Mouse (Mus musculus) stomach, embryonic 16.5 days (tissue): ENCODE measurements at regions not wholly inside any gene's neighbourhood (a gene's known extent, or its start where the extent isn't known, plus 50 kb on each side); places are given as distances from the start of the nearest gene placed in this dataset.

Source experiments
- ATAC-seq: fragments of 200-750 bp; cut with Nextera tagmentation; 2 replicates; pipeline ENCODE4 v1.8.0; 2017; ENCODE audit warnings: moderate number of reproducible peaks, moderate TSS enrichment; ENCODE audit not compliant: insufficient read depth, low FRiP score
- H3K27ac ChIP-seq: fragments of 300-500 bp; sonication (generic); 2 replicates; pipeline ENCODE4 v1.5.1; 2014; ENCODE audit warnings: low read length
- H3K27me3 ChIP-seq: fragments of 300-500 bp; sonication (generic); 2 replicates; pipeline ENCODE4 v1.6.1; 2014; ENCODE audit warnings: low read length, control low read depth, mixed read lengths; ENCODE audit not compliant: control insufficient read depth, insufficient read depth
- H3K36me3 ChIP-seq: fragments of 300-500 bp; sonication (generic); 2 replicates; pipeline ENCODE4 v1.6.1; 2014; ENCODE audit warnings: low read length; ENCODE audit not compliant: control insufficient read depth, insufficient read depth
- H3K4me1 ChIP-seq: fragments of 300-500 bp; sonication (generic); 2 replicates; pipeline ENCODE4 v1.6.1; 2014; ENCODE audit warnings: low read length, control low read depth, mixed read lengths; ENCODE audit not compliant: control insufficient read depth, insufficient read depth
- H3K4me2 ChIP-seq: fragments of 300-500 bp; sonication (generic); 2 replicates; pipeline ENCODE4 v1.6.1; 2014; ENCODE audit warnings: low read depth, low read length, mixed read lengths
- H3K4me3 ChIP-seq: fragments of 300-500 bp; sonication (generic); replicated peaks from 2 replicates; pipeline ENCODE4 v1.5.1; 2014; ENCODE audit warnings: mild to moderate bottlenecking, low read length
- H3K9ac ChIP-seq: fragments of 300-500 bp; sonication (generic); 2 replicates; pipeline ENCODE4 v1.6.1; 2014; ENCODE audit warnings: low read length
- H3K9me3 ChIP-seq: fragments of 300-500 bp; sonication (generic); replicated peaks from 2 replicates; pipeline ENCODE4 v1.6.1; 2016; ENCODE audit warnings: low read length, control low read depth; ENCODE audit not compliant: control insufficient read depth
- WGBS: fragments of 180-500 bp; shearing (Covaris S2); extraction: QIAGEN DNeasy Blood & Tissue Kit; methylation state at CpG from one replicate; pipeline ENCODE4 v1.1.7; 2014; 5-methylcytosine and 5-hydroxymethylcytosine counted together

DNA sequence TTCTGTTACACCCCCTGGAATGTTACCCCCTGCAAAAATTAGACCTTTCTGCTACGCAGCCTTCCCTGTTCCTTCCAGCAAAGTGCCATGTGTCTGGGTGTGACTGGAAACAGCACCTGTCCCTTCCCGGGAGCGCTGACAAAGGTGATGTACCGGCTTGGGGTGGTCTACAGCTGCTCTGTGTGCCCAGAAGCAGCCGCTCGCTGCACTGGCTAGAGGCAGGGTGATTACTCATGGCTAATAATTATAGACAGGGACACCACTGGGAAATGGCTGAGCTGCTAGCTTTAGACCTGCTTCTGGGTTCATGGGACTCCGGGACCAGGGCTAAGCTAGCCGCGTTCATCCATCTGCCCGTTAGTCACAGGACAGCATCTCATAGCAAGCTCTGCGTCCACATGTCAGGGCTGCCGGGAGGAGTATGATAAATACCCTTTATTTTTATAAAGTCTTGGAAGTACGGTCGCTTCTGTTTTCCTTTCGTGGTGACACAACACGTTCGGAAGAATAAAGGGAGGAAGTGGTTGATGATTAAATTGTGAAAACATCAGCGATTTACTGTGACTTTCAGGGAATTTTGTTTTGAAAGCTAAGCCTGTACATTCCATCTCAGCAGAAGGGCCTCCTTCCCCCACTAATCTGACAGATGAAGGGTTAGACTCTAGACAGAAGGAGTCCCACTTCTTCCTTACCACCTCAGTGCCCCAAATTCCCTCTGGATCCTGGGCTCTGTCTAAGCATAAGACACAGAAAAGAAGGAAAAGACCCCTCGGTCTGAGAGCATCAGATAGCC lies 170.8 kb downstream of the Maf start:
- Histone ChIP-seq H3K4me1 (no peaks in the 10 kb centered on the region), H3K27ac (no peak overlapping the region), H3K9me3 (no peaks in the 10 kb centered on the region), H3K4me3 (no peak overlapping the region), H3K36me3 (no peaks in the 10 kb centered on the region), H3K27me3 (no peaks in the 10 kb centered on the region), H3K9ac (no peak overlapping the region), H3K4me2 (no peak overlapping the region)
- no peak for ATAC-seq
- WGBS = 49% methylated on average over 19 of the region's 19 CpGs

DNA sequence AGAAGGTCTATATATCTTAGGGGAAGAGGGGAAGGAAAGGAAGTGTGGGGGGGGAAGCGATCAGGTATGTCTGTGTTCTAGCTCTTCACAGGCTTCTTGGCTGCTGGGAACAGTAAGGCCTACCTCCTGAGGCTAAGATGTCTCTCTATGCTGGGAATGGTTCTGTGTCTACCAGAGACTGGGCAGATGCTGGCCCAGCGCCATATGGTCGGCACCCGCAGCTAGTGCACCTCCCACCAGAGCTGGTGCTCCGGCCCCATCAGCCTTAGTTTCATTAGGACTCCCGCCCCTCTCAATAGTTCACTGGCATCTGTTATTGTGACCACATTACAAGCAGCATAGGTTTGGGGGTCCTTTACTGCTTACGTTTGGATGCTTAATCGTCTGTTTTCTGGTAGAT lies 171.6 kb downstream of the Maf start:
- H3K4me2 ChIP-seq = no peak overlapping the region
- no peak overlapping the region for H3K4me3 ChIP-seq
- no peaks in the 10 kb centered on the region for H3K9me3 ChIP-seq
- no peaks in the 10 kb centered on the region for H3K36me3 ChIP-seq
- H3K4me1 ChIP-seq = no peaks in the 10 kb centered on the region
- no peaks in the 10 kb centered on the region for H3K27me3 ChIP-seq
- no peak for ATAC-seq
- no peak overlapping the region for H3K9ac ChIP-seq
- WGBS = 91% methylated on average over 8 of the region's 8 CpGs
- H3K27ac ChIP-seq = no peak overlapping the region

DNA sequence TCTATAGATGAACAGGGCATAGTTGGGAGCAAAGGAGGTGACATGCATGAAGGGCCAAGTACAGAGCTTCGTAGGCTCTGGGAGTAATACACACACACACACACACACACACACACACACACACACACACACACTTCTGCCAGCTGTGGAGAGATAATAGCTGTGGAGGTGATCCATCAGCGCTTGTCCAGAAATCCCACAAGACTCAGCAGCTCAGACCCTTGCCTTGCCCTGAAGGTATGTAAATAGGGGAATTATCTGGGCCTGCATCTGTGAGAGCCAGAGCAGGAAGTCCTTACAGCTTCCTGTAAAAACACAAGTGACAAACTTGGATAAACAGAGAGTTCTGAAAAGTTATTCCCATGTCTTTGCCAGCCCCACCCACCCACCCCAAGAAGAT lies 173.6 kb downstream of the Maf start:
- Histone ChIP-seq H3K9ac (no peak overlapping the region), H3K27ac (no peak overlapping the region), H3K36me3 (no peaks in the 10 kb centered on the region), H3K4me2 (no peak overlapping the region), H3K4me3 (no peak overlapping the region), H3K4me1 (0 out of 2 replicates have a peak, but pooled peaks cover 2% of the 10 kb centered on the region), H3K27me3 (no peaks in the 10 kb centered on the region), H3K9me3 (no peaks in the 10 kb centered on the region)
- ATAC-seq = no peak
- 36% methylated on average over 2 of the region's 2 CpGs for WGBS

DNA sequence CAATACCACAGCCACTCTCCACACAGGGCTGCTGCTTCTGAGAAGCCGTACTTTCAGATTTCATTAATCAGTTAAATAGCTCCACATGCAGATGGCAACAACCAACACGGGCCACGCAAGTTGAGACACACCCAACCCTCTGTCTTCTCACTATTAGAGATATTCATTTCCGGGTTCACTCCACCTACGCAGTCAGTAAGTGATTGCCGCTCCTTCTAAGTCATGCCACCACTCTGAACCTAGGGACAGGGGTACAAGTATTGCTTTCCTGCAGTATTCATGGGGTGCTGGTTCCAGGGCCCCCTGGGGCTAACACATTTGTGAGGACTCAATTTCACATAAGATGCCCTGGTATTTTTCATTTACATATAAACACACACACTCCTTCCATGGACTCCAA lies 176.3 kb downstream of the Maf start:
- Histone ChIP-seq H3K36me3 (no peaks in the 10 kb centered on the region), H3K27me3 (no peaks in the 10 kb centered on the region), H3K4me3 (no peak overlapping the region), H3K9me3 (no peaks in the 10 kb centered on the region), H3K9ac (no peak overlapping the region), H3K27ac (no peak overlapping the region), H3K4me1 (0 out of 2 replicates have a peak, but pooled peaks cover 2% of the 10 kb centered on the region), H3K4me2 (no peak overlapping the region)
- WGBS = 85% methylated on average over 6 of the region's 6 CpGs
- peak; percentile 44; the same call in 1 of the 2 replicates for ATAC-seq

DNA sequence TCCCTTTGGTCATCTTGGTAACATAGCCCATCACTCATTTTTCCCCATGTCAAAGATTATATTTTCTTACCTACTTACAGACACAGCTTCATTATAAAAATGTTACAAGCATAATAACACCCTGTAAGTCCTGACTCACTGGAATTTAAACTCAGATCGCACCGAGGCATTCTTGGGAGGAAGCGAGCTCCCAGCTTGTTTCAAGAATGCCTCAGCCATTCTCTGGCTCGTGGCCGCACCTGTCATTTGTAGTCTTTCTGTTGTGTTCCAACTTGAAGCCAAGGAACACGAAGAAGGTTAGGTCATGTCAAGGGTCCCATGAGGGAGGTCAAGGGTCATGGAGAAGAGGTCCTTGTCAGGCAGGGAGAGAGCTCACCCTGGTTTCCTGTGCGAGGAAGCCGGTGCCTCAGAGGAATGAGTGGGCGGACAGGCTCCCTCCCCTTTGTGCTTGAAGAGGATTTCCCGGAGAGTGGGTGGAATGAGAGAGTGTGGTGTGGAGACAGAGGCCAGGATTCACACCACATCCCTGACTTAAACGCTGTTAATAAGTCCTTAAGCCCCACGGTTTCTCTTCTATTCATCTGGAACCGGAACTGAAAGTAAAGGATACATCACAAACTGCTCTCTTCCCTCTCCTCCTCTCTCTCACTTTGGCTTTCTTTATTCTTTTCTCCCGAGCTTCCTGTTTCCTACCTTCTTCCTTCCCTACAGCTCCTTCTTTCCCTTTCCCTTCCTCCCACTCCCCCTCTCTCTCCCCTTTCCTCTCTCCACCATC lies 177.8 kb downstream of the Maf start:
- Histone ChIP-seq H3K36me3 (no peaks in the 10 kb centered on the region), H3K9ac (no peak overlapping the region), H3K27me3 (no peaks in the 10 kb centered on the region), H3K4me1 (0 out of 2 replicates have a peak, but pooled peaks cover 2% of the 10 kb centered on the region), H3K4me3 (no peak overlapping the region), H3K27ac (no peak overlapping the region), H3K9me3 (no peaks in the 10 kb centered on the region), H3K4me2 (no peak overlapping the region)
- 36% methylated on average over 14 of the region's 14 CpGs for WGBS
- ATAC-seq = no peak

DNA sequence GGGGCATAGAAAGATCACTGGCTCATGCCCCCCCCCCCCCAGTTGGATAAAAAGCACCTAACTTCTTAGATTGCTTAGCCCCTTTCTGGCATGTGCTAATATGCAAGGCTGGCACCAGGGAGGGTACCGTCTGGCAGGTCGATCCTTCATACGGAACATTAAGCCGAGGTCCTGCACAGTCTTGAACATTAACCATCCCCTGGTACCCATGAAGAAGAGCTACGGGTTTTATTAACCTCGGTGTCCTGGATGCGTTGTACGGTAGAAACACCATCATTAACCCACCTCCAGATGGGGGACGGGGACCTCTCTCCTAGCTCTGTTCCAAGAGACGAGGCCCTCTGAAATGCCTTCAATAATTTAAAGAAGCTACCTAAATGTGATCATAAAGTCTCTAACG lies 178.7 kb downstream of the Maf start:
- Histone ChIP-seq H3K4me3 (no peak overlapping the region), H3K4me2 (no peak overlapping the region), H3K36me3 (no peaks in the 10 kb centered on the region), H3K27me3 (no peaks in the 10 kb centered on the region), H3K4me1 (0 out of 2 replicates have a peak, but pooled peaks cover 2% of the 10 kb centered on the region), H3K9me3 (no peaks in the 10 kb centered on the region), H3K9ac (no peak overlapping the region), H3K27ac (no peak overlapping the region)
- WGBS = 91% methylated on average over 11 of the region's 11 CpGs
- ATAC-seq = no peak

DNA sequence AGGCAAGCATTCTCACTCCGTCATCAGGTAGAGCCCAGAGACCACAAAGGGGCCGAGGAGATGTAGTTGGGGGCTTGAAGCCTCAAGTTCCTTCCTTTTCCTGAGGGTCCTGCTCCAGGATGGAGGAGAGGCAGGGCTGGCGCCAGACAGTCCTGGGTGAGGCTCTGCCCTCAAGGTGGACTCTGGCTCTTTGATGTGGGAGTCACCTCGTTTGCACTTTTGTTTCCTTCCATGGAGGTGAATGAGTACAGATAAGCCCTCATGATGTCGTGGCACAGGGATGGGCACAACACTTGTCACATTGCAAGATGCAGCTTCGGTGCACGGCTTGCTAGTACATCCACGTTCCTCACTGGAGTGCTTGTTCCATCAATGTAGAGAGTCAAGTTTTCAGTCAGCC lies 182.4 kb downstream of the Maf start:
- no peaks in the 10 kb centered on the region for H3K27me3 ChIP-seq
- ATAC-seq = peak; percentile 34; the same call in 1 of the 2 replicates
- 76% methylated on average over 8 of the region's 8 CpGs for WGBS
- H3K27ac ChIP-seq = no peak overlapping the region
- H3K36me3 ChIP-seq = no peaks in the 10 kb centered on the region
- H3K4me1 ChIP-seq = 0 out of 2 replicates have a peak, but pooled peaks cover 2% of the 10 kb centered on the region
- no peak overlapping the region for H3K4me2 ChIP-seq
- no peak overlapping the region for H3K4me3 ChIP-seq
- no peak overlapping the region for H3K9ac ChIP-seq
- H3K9me3 ChIP-seq = no peaks in the 10 kb centered on the region

DNA sequence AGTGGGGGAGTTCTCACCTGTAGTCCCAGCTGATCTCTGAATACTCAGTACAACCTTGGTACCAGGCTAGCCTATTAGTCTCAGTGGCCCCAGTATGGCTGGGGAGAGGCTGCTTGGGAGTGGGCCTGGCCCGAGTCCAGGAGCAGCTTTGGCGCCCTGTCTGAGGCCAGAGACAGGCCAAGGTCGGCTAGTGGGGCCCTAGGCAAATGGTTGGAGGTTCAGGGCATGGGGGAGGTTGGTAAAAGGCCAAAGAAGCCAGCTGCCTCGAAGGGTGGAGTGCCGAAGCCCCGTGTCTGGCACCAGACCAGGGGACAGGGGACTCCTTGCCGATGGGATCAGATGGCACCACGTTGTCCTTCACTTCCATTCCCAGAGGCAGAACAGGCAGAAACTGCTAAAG lies 182.9 kb downstream of the Maf start:
- WGBS = 74% methylated on average over 8 of the region's 8 CpGs
- H3K27me3 ChIP-seq = no peaks in the 10 kb centered on the region

DNA sequence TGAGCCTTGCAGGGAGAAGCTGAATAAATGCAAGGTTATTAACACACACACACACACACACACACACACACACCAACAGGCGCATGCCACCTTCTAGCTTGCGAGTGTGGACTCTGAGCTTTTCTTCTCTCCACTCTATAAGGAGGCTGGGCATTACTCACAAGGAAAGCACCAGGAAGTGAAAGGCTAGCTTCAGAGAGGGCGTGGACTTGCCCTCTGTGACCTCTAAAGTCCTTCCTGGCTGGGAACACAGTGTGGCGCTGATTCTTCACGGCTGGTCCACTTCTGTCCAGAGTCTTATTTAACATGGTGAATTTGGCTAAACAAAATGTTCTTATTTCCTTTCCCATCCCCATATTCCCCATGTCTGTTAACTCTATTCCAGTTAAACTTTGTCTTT lies 185.1 kb downstream of the Maf start:
- Histone ChIP-seq H3K27me3 (no peaks in the 10 kb centered on the region), H3K4me2 (no peak overlapping the region), H3K9me3 (no peaks in the 10 kb centered on the region), H3K27ac (no peak overlapping the region), H3K4me1 (no peaks in the 10 kb centered on the region), H3K36me3 (no peaks in the 10 kb centered on the region), H3K4me3 (no peak overlapping the region), H3K9ac (no peak overlapping the region)
- peak; percentile 78 for ATAC-seq
- WGBS = 55% methylated on average over 5 of the region's 5 CpGs

More for the DNA sequence above, 182.9 kb downstream of the Maf start:
- Histone ChIP-seq H3K4me3 (no peak overlapping the region), H3K9ac (no peak overlapping the region), H3K27ac (no peak overlapping the region), H3K9me3 (no peaks in the 10 kb centered on the region), H3K4me2 (no peak overlapping the region), H3K36me3 (no peaks in the 10 kb centered on the region), H3K4me1 (0 out of 2 replicates have a peak, but pooled peaks cover 2% of the 10 kb centered on the region)
- ATAC-seq = no peak
